Mouse (Mus musculus): Measurements from ENCODE around the gene Pld6. TPM values are rescaled to one million over a fixed set of nuclear protein-coding genes. Genes with fewer than 3 reads are reported as not detected.
"Not testable (repeated sequence)": the region's sequence is repeated elsewhere in the genome, so short reads cannot be mapped to it uniquely, and the experiment has no call there.

Gene Pld6
- polyA plus RNA-seq, 1 experiment from 2014 or later: 2.3 TPM

DNA sequence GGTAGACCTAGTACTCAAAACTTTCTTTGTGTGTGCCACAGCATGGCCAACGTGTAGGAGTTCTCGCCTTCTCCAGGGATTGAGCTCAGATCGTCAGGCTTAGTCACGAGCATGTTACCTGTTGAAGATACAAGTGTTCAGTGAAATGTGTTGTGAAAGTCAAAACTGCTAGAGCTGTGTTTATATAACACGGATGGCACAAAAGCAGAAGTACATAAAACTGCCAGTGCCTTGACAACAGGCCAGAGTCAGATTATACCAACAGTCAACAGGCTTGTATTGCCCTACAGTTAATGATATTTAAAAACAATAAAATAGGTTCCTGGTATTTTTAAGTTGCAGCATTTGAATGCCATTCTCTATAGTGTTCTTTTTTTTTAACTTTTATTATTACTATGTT is 41.6 kb downstream of the Pld6 start:
- Histone ChIP-seq H3K4me1 (replicated peaks) (no peaks in the 10 kb centered on the region), H3K36me3 (replicated peaks) (peaks cover 54% of the 10 kb centered on the region), H3K27me3 (no peaks in the 10 kb centered on the region), H3K9ac (no peak overlapping the region), H3K4me2 (no peak overlapping the region), H3K9me3 (replicated peaks) (no peaks in the 10 kb centered on the region), H3K4me3 (replicated peaks) (no peak overlapping the region), H3K27ac (replicated peaks) (no peak overlapping the region)
- 55% methylated on average over 5 of the region's 5 CpGs for WGBS (ENCODE audit: insufficient replicate concordance)
- ATAC-seq (ENCODE audit: insufficient read depth): no peak

- Histone ChIP-seq H3K36me3 (replicated peaks) (peaks cover 53% of the 10 kb centered on the region), H3K4me3 (replicated peaks) (no peak overlapping the region), H3K4me1 (replicated peaks) (peaks cover 4% of the 10 kb centered on the region), H3K9ac (no peak overlapping the region), H3K4me2 (no peak overlapping the region), H3K27me3 (no peaks in the 10 kb centered on the region), H3K27ac (replicated peaks) (no peak overlapping the region), H3K9me3 (replicated peaks) (no peaks in the 10 kb centered on the region)
- no peak for ATAC-seq (ENCODE audit: insufficient read depth)
- 82% methylated on average over 4 of the region's 4 CpGs for WGBS (ENCODE audit: insufficient replicate concordance)
These were observed 43.1 kb downstream of the Pld6 start for GRCm38 (mm10) chr11:59744374-59744773.

- Histone ChIP-seq H3K4me3 (replicated peaks) (no peak overlapping the region), H3K27ac (replicated peaks) (no peak overlapping the region), H3K4me2 (no peak overlapping the region), H3K36me3 (replicated peaks) (peaks cover 52% of the 10 kb centered on the region), H3K9me3 (replicated peaks) (no peaks in the 10 kb centered on the region), H3K9ac (no peak overlapping the region), H3K27me3 (no peaks in the 10 kb centered on the region), H3K4me1 (replicated peaks) (peaks cover 9% of the 10 kb centered on the region)
- WGBS (ENCODE audit: insufficient replicate concordance): 89% methylated on average over 1 of the region's 1 CpGs
- no peak for ATAC-seq (ENCODE audit: insufficient read depth)
These were observed 43.7 kb downstream of the Pld6 start for GRCm38 (mm10) chr11:59743712-59744111.

GRCm38 (mm10) chr11:59743307-59743706 is 44.1 kb downstream of the Pld6 start:
- Histone ChIP-seq H3K4me3 (replicated peaks) (no peak overlapping the region), H3K36me3 (replicated peaks) (peaks cover 52% of the 10 kb centered on the region), H3K4me2 (no peak overlapping the region), H3K9me3 (replicated peaks) (no peaks in the 10 kb centered on the region), H3K27ac (replicated peaks) (no peak overlapping the region), H3K27me3 (no peaks in the 10 kb centered on the region), H3K4me1 (replicated peaks) (peaks cover 9% of the 10 kb centered on the region), H3K9ac (no peak overlapping the region)
- no peak for ATAC-seq (ENCODE audit: insufficient read depth)
- 70% methylated on average over 2 of the region's 2 CpGs for WGBS (ENCODE audit: insufficient replicate concordance)

- peaks cover 64% of the 10 kb centered on the region for H3K36me3 ChIP-seq (replicated peaks)
- H3K9me3 ChIP-seq (replicated peaks): no peaks in the 10 kb centered on the region
- no peaks in the 10 kb centered on the region for H3K27me3 ChIP-seq
- no peak for ATAC-seq (ENCODE audit: insufficient read depth)
- WGBS (ENCODE audit: insufficient replicate concordance): 81% methylated on average over 5 of the region's 5 CpGs
- H3K9ac ChIP-seq: no peak overlapping the region
- peaks cover 9% of the 10 kb centered on the region for H3K4me1 ChIP-seq (replicated peaks)
- no peak overlapping the region for H3K4me2 ChIP-seq
- no peak overlapping the region for H3K4me3 ChIP-seq (replicated peaks)
- H3K27ac ChIP-seq (replicated peaks): no peak overlapping the region
These were observed 45.5 kb downstream of the Pld6 start for GRCm38 (mm10) chr11:59741915-59742314.

GRCm38 (mm10) chr11:59739996-59740395 is 47.4 kb downstream of the Pld6 start:
- H3K4me3 ChIP-seq (replicated peaks): no peak overlapping the region
- no peaks in the 10 kb centered on the region for H3K27me3 ChIP-seq
- no peak for ATAC-seq (ENCODE audit: insufficient read depth)
- no peak overlapping the region for H3K4me2 ChIP-seq
- H3K27ac ChIP-seq (replicated peaks): no peak overlapping the region
- WGBS (ENCODE audit: insufficient replicate concordance): 23% methylated on average over 2 of the region's 2 CpGs
- H3K9me3 ChIP-seq (replicated peaks): no peaks in the 10 kb centered on the region
- no peak overlapping the region for H3K9ac ChIP-seq
- H3K4me1 ChIP-seq (replicated peaks): peaks cover 9% of the 10 kb centered on the region
- H3K36me3 ChIP-seq (replicated peaks): peaks cover 71% of the 10 kb centered on the region

- no peak overlapping the region for H3K4me2 ChIP-seq
- no peak for ATAC-seq (ENCODE audit: insufficient read depth)
- peaks cover 46% of the 10 kb centered on the region for H3K36me3 ChIP-seq (replicated peaks)
- peaks cover 9% of the 10 kb centered on the region for H3K4me1 ChIP-seq (replicated peaks)
- no peak overlapping the region for H3K9ac ChIP-seq
- H3K27me3 ChIP-seq: no peaks in the 10 kb centered on the region
- H3K9me3 ChIP-seq (replicated peaks): no peaks in the 10 kb centered on the region
- WGBS (ENCODE audit: insufficient replicate concordance): 92% methylated on average over 12 of the region's 12 CpGs
- H3K4me3 ChIP-seq (replicated peaks): no peak overlapping the region
- H3K27ac ChIP-seq (replicated peaks): no peak overlapping the region
These were observed 50.2 kb downstream of the Pld6 start for GRCm38 (mm10) chr11:59737250-59737649.

DNA sequence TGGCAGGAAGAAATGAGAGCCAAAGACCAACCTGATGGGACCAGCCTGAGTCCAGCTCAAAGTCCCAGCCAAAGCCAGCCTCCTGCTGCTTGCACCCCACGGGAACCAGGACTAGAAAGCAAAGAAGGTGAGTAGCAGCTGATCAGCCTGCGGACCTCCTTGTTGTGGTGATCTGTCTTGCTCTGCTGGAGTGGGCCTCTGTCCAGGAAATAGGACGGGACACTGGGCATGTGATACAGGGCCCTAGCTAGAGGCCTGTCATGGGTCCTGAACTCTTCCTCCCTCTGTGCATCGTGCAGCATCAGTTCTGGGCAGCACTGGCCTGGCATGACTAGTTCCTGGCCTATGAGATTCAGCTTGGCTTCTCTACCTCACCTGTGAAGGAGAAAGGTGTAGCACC is 51.5 kb downstream of the Pld6 start:
- not testable (repeated sequence) for ATAC-seq (ENCODE audit: insufficient read depth); H3K4me3 ChIP-seq (replicated peaks); H3K4me1 ChIP-seq (replicated peaks); H3K27ac ChIP-seq (replicated peaks); H3K4me2 ChIP-seq; H3K9me3 ChIP-seq (replicated peaks); H3K9ac ChIP-seq; H3K27me3 ChIP-seq
- WGBS (ENCODE audit: insufficient replicate concordance): 73% methylated on average over 4 of the region's 4 CpGs
- H3K36me3 ChIP-seq (replicated peaks): peaks cover 39% of the 10 kb centered on the region

- Histone ChIP-seq H3K36me3 (replicated peaks) (peaks cover 36% of the 10 kb centered on the region), H3K4me2 (no peak overlapping the region), H3K9me3 (replicated peaks) (no peaks in the 10 kb centered on the region), H3K27me3 (no peaks in the 10 kb centered on the region), H3K27ac (replicated peaks) (no peak overlapping the region), H3K4me1 (replicated peaks) (peaks cover 4% of the 10 kb centered on the region; the same call in 1 of the 2 replicates), H3K4me3 (replicated peaks) (no peak overlapping the region), H3K9ac (no peak overlapping the region)
- WGBS (ENCODE audit: insufficient replicate concordance): 83% methylated on average over 1 of the region's 1 CpGs
- ATAC-seq (ENCODE audit: insufficient read depth): no peak
These were observed 53.1 kb downstream of the Pld6 start for GRCm38 (mm10) chr11:59734335-59734734.

Other genes starting within 250 kb of the Pld6 start
- gene Nlrp3, start 246.1 kb downstream of the Pld6 start, polyA plus RNA-seq (2015; fragmentation: Nextera tagmentation; extraction: Ambion mirVana): 0.70 and 0.76 TPM in 2 replicates
- gene Olfr222, start 211.4 kb downstream of the Pld6 start, polyA plus RNA-seq (2015; fragmentation: Nextera tagmentation; extraction: Ambion mirVana): not detected in 2 replicates
- gene Olfr223, start 194.4 kb downstream of the Pld6 start, polyA plus RNA-seq (2015; fragmentation: Nextera tagmentation; extraction: Ambion mirVana): not detected in 2 replicates
- gene Mprip, start 126.3 kb downstream of the Pld6 start, polyA plus RNA-seq (2015; fragmentation: Nextera tagmentation; extraction: Ambion mirVana): 14.4 and 17.3 TPM in 2 replicates
- gene Flcn, start 22.4 kb upstream of the Pld6 start, polyA plus RNA-seq (2015; fragmentation: Nextera tagmentation; extraction: Ambion mirVana): 13.6 and 15.8 TPM in 2 replicates
- 13.7 and 16.0 TPM in 2 replicates for gene Nt5m, start 51.8 kb upstream of the Pld6 start, polyA plus RNA-seq (2015; fragmentation: Nextera tagmentation; extraction: Ambion mirVana)
- 86.6 and 89.6 TPM in 2 replicates for gene Cops3, start 52.2 kb upstream of the Pld6 start, polyA plus RNA-seq (2015; fragmentation: Nextera tagmentation; extraction: Ambion mirVana)
- gene Med9, start 160.6 kb upstream of the Pld6 start, polyA plus RNA-seq (2015; fragmentation: Nextera tagmentation; extraction: Ambion mirVana): 19.6 and 20.4 TPM in 2 replicates
- 0.96 and 1.3 TPM in 2 replicates for gene Rasd1, start 177.3 kb upstream of the Pld6 start, polyA plus RNA-seq (2015; fragmentation: Nextera tagmentation; extraction: Ambion mirVana)

Data from liver, embryonic 15.5 days (tissue).